Mouse (Mus musculus) embryonic facial prominence, embryonic 14.5 days (tissue): ENCODE results near the gene Agpat1. TPM values are rescaled to one million over a fixed set of nuclear protein-coding genes. Genes with fewer than 3 reads are reported as not detected.

ENCODE experiments used
- ATAC-seq: fragments of 200-750 bp; cut with Nextera tagmentation; 2 replicates; pipeline ENCODE4 v1.8.0; 2017; ENCODE audit warnings: low read depth, moderate number of reproducible peaks, moderate TSS enrichment
- DNase-seq: peaks from one replicate; pipeline ENCODE4 v3.0.0-alpha.2; 2015; ENCODE audit warnings: low spot score
- H3K27ac ChIP-seq: fragments of 300-500 bp; sonication (generic); replicated peaks from 2 replicates; pipeline ENCODE4 v1.5.1; 2014; ENCODE audit warnings: low read depth, mild to moderate bottlenecking, low read length, moderate library complexity
- H3K27me3 ChIP-seq: fragments of 300-500 bp; sonication (generic); replicated peaks from 2 replicates; pipeline ENCODE4 v1.6.1; 2014; ENCODE audit warnings: low read length; ENCODE audit not compliant: control insufficient read depth, insufficient read depth
- H3K36me3 ChIP-seq: fragments of 300-500 bp; sonication (generic); 2 replicates; pipeline ENCODE4 v1.6.1; 2014; ENCODE audit warnings: low read length, mixed read lengths; ENCODE audit not compliant: control insufficient read depth, insufficient read depth
- H3K4me1 ChIP-seq: fragments of 300-500 bp; sonication (generic); 2 replicates; pipeline ENCODE4 v1.6.1; 2014; ENCODE audit warnings: antibody characterized with exemption, low read length; ENCODE audit not compliant: control insufficient read depth, insufficient read depth
- H3K4me2 ChIP-seq: fragments of 300-500 bp; sonication (generic); 2 replicates; pipeline ENCODE4 v1.6.1; 2014; ENCODE audit warnings: low read depth, mild to moderate bottlenecking, low read length, moderate library complexity, mixed read lengths
- H3K4me3 ChIP-seq: fragments of 300-500 bp; sonication (generic); 2 replicates; pipeline ENCODE4 v1.5.1; 2014; ENCODE audit warnings: low read depth, mild to moderate bottlenecking, low read length
- H3K9ac ChIP-seq: fragments of 300-500 bp; sonication (generic); 2 replicates; pipeline ENCODE4 v1.6.1; 2014; ENCODE audit warnings: low read depth, mild to moderate bottlenecking, low read length, moderate library complexity, mixed read lengths
- H3K9me3 ChIP-seq: fragments of 300-500 bp; sonication (generic); 2 replicates; pipeline ENCODE4 v1.6.1; 2016; ENCODE audit warnings: low read length; ENCODE audit not compliant: control insufficient read depth
- WGBS: fragments of 180-500 bp; shearing (Covaris S2); extraction: QIAGEN DNeasy Blood & Tissue Kit; methylation state at CpG from one replicate; pipeline ENCODE4 v1.1.7; 2014; 5-methylcytosine and 5-hydroxymethylcytosine counted together
- polyA plus RNA-seq: library from polyadenylated mRNA; unstranded; fragments of >200 nt; fragmentation: Nextera tagmentation; extraction: Ambion mirVana; gene quantifications from 2 replicates; pipeline ENCODE4 v1.2.1, GENCODE M21; 2014

Gene Agpat1
- polyA plus RNA-seq, 1 experiment from 2014 or later, result 54.8 TPM

DNA sequence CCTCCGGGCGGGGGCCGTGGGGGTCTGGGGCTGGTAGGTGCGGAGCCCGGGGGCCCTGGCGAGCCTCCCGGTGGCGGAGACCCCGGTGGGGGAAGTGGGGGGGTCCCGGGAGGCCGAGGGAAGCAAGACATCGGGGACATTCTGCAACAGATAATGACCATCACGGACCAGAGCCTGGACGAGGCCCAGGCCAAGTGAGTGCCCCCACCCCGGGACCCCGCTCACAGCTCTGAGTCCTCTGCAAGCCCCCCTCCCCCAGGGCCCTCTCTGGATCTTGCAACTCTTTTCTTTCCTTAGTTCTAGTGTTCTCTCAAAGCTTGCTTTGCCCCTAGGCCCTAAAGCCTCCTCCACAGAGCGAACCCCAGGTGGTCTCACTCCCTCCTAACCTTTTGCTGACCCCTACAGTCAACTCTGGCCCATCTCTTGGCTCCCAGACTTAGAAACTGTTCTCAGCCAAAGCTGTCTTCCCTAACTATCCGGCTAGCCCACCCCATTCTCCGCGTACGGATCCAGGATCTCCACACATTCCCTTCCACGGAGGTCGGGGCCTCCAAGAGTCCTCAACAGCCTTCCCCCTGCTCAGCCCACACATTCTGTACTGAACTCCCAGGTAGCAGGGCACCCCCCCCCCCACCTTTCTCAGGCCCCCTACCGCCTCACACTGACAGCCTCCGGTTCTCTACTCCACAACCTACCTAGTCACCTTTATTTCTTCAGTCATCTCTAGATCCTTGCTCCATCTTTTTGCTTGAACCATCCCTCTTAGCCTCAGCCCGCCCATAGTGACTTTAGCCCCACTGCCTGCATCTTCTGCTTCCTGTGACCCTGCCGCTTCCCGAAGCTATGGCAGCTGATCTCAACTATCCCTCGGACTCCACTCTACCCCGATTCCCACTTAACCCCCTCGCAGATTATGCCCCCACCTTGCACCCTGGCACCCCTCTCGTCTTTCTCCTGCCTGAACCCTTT lies 11.2 kb upstream of the Agpat1 start:
- Histone ChIP-seq H3K4me3 (peak overlapping the region; percentile 88), H3K4me2 (peak overlapping the region; percentile 67), H3K9me3 (no peaks in the 10 kb centered on the region), H3K4me1 (peaks cover 49% of the 10 kb centered on the region), H3K27ac (peak overlapping the region; percentile 99), H3K9ac (peak overlapping the region; percentile 98), H3K36me3 (peaks cover 30% of the 10 kb centered on the region), H3K27me3 (no peaks in the 10 kb centered on the region)
- 1% methylated on average over 22 of the region's 32 CpGs for WGBS
- ATAC-seq (peak; percentile 9), DNase-seq (peak; percentile 51)

DNA sequence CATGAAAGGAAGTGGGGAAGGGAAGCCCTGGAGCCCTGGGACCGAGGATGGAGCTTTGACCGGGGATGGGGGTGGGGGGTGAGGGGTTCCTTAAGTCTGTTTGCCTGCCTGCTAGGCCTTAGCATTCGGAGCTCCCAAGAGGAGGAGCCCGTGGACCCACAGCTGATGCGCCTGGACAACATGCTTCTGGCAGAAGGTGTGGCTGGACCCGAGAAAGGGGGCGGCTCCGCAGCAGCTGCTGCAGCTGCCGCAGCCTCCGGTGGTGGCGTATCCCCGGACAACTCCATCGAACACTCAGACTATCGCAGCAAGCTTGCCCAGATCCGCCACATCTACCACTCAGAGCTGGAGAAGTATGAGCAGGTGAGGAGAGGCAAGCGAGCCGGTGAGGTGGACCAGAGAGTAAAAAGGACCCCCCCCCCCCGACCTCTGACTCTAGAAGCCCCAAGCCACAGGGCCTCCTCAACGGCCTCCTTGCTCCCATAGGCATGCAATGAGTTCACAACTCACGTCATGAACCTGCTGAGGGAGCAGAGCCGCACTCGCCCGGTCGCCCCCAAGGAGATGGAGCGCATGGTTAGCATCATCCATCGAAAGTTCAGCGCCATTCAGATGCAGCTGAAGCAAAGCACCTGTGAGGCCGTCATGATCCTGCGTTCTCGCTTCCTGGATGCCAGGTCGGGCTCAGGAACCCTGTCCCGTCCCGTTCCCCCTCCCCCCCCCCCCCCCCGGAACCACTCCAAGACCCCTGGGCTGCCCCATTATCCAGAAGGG lies 10.1 kb upstream of the Agpat1 start:
- H3K27me3 ChIP-seq, result no peaks in the 10 kb centered on the region
- H3K4me2 ChIP-seq, result peak overlapping the region; percentile 67
- ATAC-seq (no peak), DNase-seq (peak; percentile 70)
- H3K9ac ChIP-seq, result peak overlapping the region; percentile 98
- WGBS, result 37% methylated on average over 20 of the region's 34 CpGs
- H3K4me3 ChIP-seq, result peak overlapping the region; percentile 88
- H3K4me1 ChIP-seq, result peaks cover 38% of the 10 kb centered on the region
- H3K9me3 ChIP-seq, result no peaks in the 10 kb centered on the region
- H3K36me3 ChIP-seq, result peaks cover 30% of the 10 kb centered on the region
- H3K27ac ChIP-seq, result peak overlapping the region; percentile 99

GRCm38 (mm10) chr17:34596098-34596497 lies 8.0 kb upstream of the Agpat1 start:
- peaks cover 21% of the 10 kb centered on the region for H3K4me1 ChIP-seq
- H3K27ac ChIP-seq, result no peak overlapping the region
- DNase-seq (no peak), ATAC-seq (no peak)
- no peak overlapping the region for H3K4me3 ChIP-seq
- H3K27me3 ChIP-seq, result no peaks in the 10 kb centered on the region
- WGBS, result 68% methylated on average over 8 of the region's 8 CpGs
- H3K9me3 ChIP-seq, result no peaks in the 10 kb centered on the region
- peaks cover 43% of the 10 kb centered on the region for H3K36me3 ChIP-seq
- H3K9ac ChIP-seq, result no peak overlapping the region; the same call in 1 of the 2 replicates
- no peak overlapping the region for H3K4me2 ChIP-seq

DNA sequence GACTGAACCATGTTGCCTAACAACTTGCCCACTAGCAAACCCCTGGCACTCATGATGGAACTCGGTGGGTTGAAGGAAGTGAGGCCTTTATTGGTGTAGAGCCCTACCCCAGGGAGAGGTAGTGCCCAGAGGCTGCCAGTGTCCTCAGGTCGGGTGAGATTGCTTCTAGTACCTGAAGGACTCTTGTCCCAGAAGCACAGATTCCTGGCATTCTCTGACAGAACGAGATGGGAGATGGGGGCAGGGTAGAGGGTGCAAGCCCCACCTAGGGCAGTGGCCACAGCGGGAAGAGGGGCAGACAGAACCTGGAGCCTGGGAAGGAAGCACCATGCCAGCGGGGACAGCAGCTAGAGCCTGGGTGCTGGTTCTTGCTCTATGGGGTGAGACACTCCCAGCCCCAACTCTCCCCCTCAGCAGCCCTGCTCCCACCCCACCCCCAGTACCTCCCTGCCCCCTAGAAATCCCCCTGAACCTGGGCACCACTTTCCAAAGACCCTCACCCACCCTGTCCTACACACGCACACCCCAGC lies 6.4 kb upstream of the Agpat1 start, which contains the start of gene Ager:
Gene Ager (plus strand): TSS at position 297 of the 530 bp plus-strand sequence.
- Histone ChIP-seq H3K36me3 (peaks cover 52% of the 10 kb centered on the region), H3K4me3 (no peak within 1 kb of the TSS), H3K9me3 (no peaks in the 10 kb centered on the region), H3K27me3 (no peaks in the 10 kb centered on the region), H3K4me2 (no peak within 1 kb of the TSS), H3K9ac (peak within 1 kb of the TSS; percentile 27), H3K27ac (no peak within 1 kb of the TSS; the same call in 1 of the 2 replicates), H3K4me1 (peaks cover 21% of the 10 kb centered on the region)
- no peak for DNase-seq
- WGBS, result 22% methylated on average over 5 of the region's 6 CpGs
- no peak for ATAC-seq

DNA sequence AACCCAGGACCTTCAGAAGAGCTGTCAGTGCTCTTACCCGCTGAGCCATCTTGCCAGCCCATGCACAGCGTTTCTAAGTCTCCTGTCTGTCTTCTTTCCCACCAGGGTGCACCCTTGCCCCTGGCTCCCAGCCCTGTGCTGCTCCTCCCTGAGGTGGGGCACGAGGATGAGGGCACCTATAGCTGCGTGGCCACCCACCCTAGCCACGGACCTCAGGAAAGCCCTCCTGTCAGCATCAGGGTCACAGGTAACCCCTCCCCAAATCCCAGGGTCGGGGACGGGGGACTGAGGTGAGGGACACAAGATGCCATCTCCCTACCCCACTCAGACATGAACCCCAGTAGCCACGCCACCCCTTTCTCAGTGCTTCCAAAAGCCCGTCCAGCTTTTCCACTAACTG lies 4.2 kb upstream of the Agpat1 start:
- Histone ChIP-seq H3K27me3 (no peaks in the 10 kb centered on the region), H3K4me1 (peaks cover 17% of the 10 kb centered on the region), H3K36me3 (peaks cover 42% of the 10 kb centered on the region), H3K4me3 (no peak overlapping the region), H3K9ac (no peak overlapping the region), H3K9me3 (no peaks in the 10 kb centered on the region), H3K4me2 (no peak overlapping the region), H3K27ac (no peak overlapping the region)
- DNase-seq (no peak), ATAC-seq (no peak)
- WGBS, result 73% methylated on average over 9 of the region's 9 CpGs

DNA sequence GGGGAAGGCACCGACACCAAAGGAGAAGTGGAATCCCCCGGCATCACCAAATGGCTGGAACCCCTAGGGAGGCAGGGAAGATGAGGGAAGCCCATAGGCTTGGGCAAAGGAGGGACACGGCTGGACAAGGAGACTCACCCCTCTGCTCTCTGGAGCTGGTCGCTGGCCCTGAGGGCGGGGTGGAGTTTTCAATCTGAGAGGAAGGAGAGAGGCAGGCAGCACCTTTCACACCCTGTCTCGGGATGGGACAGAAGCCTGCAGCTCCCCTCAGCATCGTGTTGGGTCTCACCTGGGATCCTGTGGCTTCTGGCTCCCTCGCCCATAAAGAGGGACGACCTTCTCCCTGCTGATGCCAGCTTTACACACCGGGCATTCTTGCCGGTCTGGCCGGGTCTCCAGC lies 2.3 kb upstream of the Agpat1 start:
- ATAC-seq, result no peak
- no peak overlapping the region for H3K27ac ChIP-seq
- H3K4me2 ChIP-seq, result no peak overlapping the region; the same call in 1 of the 2 replicates
- H3K4me1 ChIP-seq, result peaks cover 21% of the 10 kb centered on the region
- H3K9ac ChIP-seq, result peak overlapping the region; percentile 76; the same call in 1 of the 2 replicates
- H3K4me3 ChIP-seq, result peak overlapping the region; percentile 64; the same call in 1 of the 2 replicates
- H3K9me3 ChIP-seq, result no peaks in the 10 kb centered on the region
- 87% methylated on average over 12 of the region's 12 CpGs for WGBS
- H3K36me3 ChIP-seq, result peaks cover 24% of the 10 kb centered on the region
- DNase-seq, result no peak
- no peaks in the 10 kb centered on the region for H3K27me3 ChIP-seq

GRCm38 (mm10) chr17:34603375-34604060 lies 544 bp upstream of the Agpat1 start, which contains the start of gene Rnf5:
Rnf5 (minus strand) TSS chr17:34603690.
- under 1% methylated on average over 30 of the region's 30 CpGs for WGBS
- Histone ChIP-seq H3K9ac (peak within 1 kb of the TSS; percentile 76), H3K27ac (peak within 1 kb of the TSS; percentile 89), H3K4me2 (peak within 1 kb of the TSS; percentile 90), H3K4me1 (peaks cover 17% of the 10 kb centered on the region), H3K36me3 (peaks cover 21% of the 10 kb centered on the region), H3K27me3 (no peaks in the 10 kb centered on the region), H3K9me3 (no peaks in the 10 kb centered on the region), H3K4me3 (peak within 1 kb of the TSS; percentile 74)
- ATAC-seq (peak; percentile 96), DNase-seq (peak; percentile 100)
